Mouse (Mus musculus) right cerebral cortex, adult 2 months (tissue): Measurements from ENCODE around the gene Zfp219.

Source experiments
- DNase-seq, 2 experiments: peaks; one replicate each; pipeline ENCODE4 v3.0.0; 2021 to 2022; ENCODE audit warnings: low spot score in 2 of 2

The Zfp219 gene

GRCm38 (mm10) chr14:51997483-51997882 is 23.1 kb downstream of the Zfp219 start:
- DNase-seq, result no peak

DNA sequence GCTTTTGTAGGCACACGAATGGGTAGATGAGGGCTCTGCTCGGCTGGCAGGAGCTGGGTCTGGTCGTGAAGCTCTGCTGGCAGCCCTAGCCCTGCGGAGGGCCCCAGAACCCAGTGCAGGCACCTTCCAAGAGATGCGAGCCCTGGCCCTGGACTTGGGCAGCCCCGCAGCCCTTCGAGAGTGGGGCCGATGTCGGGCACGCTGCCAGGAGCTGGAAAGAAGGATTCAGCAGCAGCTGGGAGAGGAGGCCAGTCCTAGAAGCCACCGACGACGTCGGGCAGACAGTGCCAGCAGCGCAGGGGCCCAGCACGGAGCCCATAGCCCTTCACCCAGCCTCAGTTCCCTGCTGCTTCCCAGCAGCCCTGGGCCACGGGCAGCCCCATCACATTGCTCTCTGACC is 23.7 kb downstream of the Zfp219 start:
- no peak for DNase-seq

GRCm38 (mm10) chr14:51996231-51996841 is 24.2 kb downstream of the Zfp219 start:
- no peak for DNase-seq

DNA sequence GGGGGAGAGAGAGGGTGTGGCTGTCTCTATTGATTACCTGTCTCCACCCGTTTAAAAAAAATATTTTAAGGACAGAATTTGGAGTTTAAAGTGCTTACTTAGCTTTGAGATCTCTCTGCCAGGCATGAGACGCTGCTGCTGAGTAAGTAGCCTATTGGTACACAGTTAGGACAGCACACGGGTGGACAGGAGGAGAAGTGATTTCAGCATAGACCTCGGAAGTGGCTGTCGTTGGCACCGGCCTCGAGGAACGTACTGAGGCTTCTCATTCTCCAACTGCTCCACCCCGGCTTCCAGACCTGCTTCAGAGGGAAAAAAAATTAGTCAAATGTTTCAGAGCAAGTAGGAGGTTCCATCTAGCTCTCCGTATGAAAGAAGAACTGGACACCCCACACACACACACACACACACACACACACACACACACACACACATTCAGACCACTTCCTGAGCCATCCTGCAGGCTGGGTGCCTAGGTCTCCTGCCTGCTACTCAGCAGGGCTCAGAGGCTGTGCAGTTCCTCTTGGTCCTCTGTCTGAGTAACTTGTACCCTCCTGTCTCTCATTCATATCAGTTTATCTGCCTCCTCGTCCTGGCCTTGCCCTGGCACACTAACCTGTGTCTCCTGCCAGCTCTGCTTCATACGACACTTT is 25.2 kb downstream of the Zfp219 start:
- no peak for DNase-seq

DNA sequence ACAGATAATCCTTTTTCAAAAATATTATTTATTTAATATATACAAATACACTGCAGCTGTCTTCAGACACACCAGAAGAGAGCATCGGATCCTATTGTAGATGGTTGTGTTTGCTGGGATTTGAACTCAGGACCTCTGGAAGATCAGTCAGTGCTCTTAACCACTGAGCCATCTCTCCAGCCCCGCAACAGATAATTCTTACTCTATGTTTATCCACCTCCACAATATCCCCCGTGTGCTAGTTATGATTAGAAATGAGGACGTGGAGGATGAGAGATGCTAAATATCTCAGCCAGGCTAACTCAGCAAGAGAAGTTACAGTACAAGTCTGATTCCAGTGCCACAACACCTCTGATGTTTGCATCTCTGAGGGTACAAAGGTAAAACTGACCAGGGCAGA is 26.1 kb downstream of the Zfp219 start:
- no peak for DNase-seq

- no peak for DNase-seq
These were observed 31.0 kb downstream of the Zfp219 start for GRCm38 (mm10) chr14:51989461-51989970.

- no peak for DNase-seq
These were observed 31.8 kb downstream of the Zfp219 start for GRCm38 (mm10) chr14:51988731-51989130.

DNA sequence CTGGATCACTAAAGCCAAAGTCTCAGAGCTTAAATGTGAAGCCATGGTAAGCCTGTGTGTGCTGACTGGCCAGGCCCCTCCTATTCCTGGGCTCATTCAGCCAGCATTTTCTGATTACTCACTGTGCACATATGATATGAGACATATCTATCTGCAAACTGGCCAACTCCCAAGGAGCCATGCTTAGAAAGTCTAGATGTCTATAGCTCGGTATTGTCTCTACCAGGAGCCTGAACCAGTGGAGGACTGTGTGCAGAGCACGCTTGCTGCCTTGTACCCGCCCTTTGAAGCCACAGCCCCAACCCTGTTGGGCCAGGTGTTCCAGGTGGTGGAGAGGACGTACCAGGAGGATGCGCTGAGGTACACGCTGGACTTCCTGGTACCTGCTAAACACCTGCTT is 33.4 kb downstream of the Zfp219 start:
- no peak for DNase-seq

DNA sequence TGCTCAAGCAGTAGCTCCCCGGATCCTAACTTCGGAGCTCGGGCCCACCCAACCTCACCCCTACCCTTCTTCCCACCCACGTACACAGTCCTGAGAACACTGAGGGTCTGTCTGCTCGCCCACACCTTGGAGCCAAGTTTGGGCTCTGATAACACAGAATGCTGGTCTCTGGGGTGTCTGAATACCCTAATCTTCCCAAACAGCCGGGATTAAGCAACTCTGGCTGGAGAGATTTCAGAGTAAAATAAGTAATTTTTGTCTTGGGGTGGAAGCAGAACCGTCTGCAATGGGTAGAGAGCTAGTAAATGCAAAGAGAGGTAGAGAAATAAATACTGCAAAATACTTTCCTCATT is 34.4 kb downstream of the Zfp219 start:
- DNase-seq, result no peak

GRCm38 (mm10) chr14:51985301-51986152 is 35.0 kb downstream of the Zfp219 start:
- peak; percentile 55 to 67 for DNase-seq

- peak in 1 of 2 experiments; percentile 31 for DNase-seq
These were observed 36.0 kb downstream of the Zfp219 start, which contains the start of gene Arhgef40 for GRCm38 (mm10) chr14:51984247-51985231. TSS of gene Arhgef40 (plus strand) at chr14:51984719.

DNA sequence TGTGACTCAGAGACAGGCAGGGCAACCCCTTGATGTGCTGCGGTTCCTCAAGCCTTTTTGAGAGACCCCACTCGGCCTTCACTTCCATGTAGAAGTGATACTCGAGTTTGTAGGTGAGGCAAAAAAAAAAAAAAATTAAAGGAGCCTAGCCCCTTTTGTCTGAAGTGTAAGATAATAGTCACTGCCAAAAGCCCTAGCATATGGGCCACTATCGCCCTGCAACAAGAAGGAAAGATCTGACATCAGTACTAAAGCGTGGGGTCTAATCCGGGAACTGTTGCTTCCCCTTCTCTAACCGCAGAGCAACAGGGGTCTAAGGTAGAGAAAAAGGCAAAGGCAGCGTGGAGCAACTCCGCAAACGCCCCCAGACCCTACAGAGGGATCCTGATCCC is 36.7 kb downstream of the Zfp219 start:
- no peak for DNase-seq

- DNase-seq, result no peak
These were observed 37.3 kb downstream of the Zfp219 start for GRCm38 (mm10) chr14:51983251-51983650.

DNA sequence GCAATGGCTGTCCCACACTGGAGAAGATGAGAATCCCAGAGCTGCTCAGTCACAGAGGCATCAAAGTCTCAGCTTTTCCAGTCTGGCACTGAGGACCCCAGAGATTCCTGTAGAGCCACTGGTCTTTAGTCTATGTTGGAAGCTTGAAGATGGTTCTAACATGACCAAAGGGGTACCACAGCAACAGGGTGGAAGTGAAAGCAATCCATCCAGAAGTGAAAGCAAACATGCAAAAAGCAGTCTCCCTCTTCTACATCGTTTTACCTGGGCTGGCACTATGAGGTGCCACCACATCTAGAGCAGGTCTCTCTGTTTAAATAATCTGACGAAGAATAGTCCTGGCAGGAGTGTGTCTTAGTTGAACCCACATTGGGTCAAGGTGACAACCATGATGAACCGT is 41.3 kb downstream of the Zfp219 start:
- no peak for DNase-seq

- no peak for DNase-seq
These were observed 53.1 kb downstream of the Zfp219 start for GRCm38 (mm10) chr14:51967400-51967799.

DNA sequence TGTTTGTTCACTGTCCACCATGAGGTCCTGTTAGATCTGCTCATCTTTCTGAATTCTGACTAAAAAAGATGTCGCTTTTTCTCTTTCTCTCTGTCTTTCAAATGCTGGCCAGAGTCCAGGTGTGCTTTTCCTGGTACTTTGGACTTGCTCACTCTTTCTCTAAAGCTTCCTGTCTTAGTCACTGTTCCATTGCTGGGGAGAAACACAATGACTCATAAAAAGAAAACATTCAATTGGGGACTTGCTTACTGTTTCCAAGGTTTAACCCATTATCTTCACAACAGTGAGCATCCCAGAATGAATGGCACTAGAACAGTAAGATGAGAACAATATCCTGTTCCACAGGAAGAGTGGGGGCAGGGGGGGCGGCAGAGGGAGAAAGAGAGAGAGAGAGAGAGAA is 60.2 kb downstream of the Zfp219 start:
- DNase-seq, result peak in 1 of 2 experiments; percentile 5
